Mouse (Mus musculus) adrenal gland (tissue): ENCODE data around the gene Cd44.

Experiments used
- intact Hi-C: fragments of 180-260 bp; cut with DNase I; formaldehyde crosslinking; loops from one replicate; pipeline ENCODE4 v1.15.1; 2025

Gene Cd44

DNA sequence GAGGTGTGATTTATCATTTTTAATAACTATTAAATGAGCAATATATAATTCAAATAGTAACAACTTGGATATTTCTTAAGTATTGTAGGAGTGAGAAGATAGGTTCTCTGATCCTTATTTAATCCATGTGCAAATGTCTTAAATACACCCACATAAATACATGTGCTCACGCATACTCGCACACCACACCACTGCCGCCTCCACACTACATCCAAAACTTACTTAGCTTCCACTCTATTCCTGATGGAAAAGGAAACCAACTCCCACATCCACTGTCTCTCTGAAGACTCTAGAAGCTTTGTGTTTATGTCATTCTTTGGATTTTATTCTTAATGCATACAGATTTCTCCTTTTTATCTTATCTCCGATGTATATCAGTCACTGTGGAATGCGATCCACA lies 129.2 kb downstream of the Cd44 start:
- intact Hi-C loops, result no loop called here

DNA sequence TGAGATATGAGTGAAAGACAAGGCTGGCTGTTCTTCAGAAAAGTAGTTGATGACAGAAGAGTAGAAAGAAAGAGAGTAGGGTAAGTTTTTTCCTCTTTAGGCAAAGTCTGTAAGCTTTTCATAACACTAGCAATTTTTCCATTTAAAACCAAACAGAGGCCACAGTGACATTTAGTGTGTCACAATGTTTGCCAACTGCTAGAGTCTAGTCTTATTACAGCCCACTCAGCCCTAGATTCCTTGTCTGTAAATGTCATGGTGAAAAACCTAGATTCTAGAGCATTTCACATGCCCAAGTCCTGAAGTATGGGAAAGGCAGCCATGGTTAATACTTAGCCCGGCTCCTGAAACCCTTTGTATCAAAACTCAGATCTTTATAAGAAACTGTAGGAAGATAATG lies 130.2 kb downstream of the Cd44 start:
- intact Hi-C loops, result no loop called here

DNA sequence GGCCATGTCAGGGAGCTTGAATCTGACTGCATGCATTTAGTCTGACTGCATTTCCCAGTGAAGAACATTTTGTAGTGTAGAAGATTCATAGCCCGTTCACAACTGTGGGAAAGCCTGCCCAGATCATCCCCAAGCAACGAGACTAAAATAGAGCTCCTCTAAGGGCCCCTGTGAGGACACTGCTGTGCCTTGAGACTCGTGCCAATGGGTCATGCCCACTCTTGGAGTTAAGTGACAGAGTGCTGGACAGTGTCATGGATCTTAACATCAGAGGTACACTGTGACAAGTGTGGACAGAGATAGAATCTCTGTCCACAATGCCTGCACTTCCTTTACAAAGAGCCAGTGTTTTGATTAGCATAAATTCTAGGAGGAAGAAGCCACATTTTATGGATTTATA lies 133.2 kb downstream of the Cd44 start:
- intact Hi-C loops, result no loop called here

DNA sequence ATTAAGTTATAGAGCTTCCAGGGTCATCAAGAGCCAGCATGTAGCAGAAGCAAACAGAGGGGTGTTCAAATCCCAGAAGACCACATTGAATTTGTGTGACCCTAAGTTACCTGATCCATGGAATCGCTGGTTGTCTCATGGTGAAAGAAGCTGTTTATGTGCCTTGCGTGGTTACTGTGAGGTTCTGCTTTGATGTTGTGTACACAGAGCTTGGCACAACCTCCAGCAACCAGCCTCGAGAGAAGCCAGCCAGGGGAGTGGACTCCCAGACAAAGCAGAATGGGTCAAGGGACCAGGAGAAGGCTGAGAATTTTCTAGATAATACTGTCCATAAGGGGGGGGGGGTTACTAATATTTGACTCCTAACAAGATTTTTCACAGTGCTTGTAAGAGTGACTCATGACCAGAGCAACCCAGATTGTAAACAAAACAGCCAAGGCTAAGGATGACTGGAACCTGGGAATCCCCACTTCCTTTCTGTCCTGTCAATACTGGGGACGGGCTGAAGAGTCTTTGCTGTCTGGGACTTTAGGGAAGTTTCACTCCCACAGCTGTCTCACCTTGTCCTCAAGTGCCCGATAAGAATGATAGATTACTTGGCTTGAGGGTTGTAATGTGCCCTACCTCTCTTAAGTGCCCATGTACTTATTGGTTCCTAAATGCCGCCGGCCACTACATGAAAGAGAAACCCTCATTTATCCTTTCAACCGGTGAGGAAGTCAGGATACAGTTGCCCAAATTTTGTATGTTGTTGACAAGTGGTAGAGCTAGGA lies 136.7 kb downstream of the Cd44 start:
- intact Hi-C loops, result no loop called here

DNA sequence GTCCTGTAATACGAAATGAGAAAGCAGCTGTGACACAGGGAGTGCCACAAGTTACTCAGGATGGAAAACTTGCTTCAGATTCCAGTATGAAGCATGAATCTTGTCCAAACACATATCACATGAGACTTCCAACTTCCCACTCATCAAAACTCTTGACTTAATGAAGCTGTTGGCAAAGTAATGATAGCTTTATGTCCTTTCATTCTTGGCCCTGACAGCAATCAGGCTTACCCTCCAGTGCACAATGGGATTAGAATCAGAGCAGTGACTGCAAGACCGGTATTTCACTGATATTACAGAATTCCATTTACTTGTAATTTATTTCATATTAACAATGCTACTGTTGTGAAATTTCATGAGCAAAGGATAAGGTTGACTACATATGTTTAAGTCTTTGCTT lies 137.5 kb downstream of the Cd44 start:
- intact Hi-C loops, result no loop called here

DNA sequence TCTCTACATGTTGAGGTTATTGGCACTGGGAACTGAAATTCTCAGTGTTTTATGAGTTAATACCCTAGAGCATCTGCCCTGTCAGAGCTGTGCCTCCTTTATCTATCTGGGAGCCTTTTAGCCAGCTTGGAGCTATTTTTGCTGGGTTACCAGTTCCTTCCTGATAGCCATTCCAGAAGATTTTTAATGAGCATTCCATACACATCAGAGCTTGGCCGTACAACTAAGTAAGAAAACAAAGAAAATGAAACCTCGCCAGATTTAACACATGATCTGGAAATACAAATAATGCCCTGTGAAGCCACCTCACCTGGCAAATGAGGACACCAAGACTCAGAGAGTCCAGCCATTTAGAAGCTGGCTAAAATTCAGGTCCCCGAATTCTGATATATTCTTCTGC lies 138.3 kb downstream of the Cd44 start:
- intact Hi-C loops, result no loop called here
